Mouse (Mus musculus): ENCODE results near the gene Iqschfp. TPM values are rescaled to one million over a fixed set of nuclear protein-coding genes. Genes with fewer than 3 reads are reported as not detected.

Iqschfp gene
- polyA plus RNA-seq, 1 experiment = not detected

DNA sequence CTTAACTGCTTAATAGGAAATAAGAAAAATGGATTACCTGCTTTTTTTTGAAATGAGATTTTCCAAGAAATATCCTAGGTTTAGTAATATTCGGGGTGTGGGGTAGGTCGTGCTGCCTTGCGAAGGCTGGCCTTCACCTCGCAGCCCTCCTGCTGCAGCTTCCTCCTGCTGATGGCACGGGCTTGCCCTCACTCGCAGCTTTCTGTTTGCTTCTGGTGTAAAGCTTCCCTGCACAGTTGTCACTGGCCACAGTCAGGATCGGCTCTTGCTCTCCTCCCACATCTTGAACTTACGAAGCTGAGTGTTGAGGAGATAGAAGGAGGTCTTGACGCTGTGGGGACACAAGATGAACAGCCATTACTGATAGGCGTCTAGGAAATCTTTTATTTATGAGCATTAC is 712.4 kb downstream of the Iqschfp start:
- Histone ChIP-seq H3K4me1 (peaks cover 8% of the 10 kb centered on the region; the same call in 1 of the 2 replicates), H3K4me3 (replicated peaks) (no peak overlapping the region)
- TF ChIP-seq GATA1 (IDR thresholded peaks at IDR 0.05; ENCODE audit: borderline replicate concordance, low read length) (no peak), FLI1 (IDR thresholded peaks at IDR 0.05; ENCODE audit: low read length) (no peak)

DNA sequence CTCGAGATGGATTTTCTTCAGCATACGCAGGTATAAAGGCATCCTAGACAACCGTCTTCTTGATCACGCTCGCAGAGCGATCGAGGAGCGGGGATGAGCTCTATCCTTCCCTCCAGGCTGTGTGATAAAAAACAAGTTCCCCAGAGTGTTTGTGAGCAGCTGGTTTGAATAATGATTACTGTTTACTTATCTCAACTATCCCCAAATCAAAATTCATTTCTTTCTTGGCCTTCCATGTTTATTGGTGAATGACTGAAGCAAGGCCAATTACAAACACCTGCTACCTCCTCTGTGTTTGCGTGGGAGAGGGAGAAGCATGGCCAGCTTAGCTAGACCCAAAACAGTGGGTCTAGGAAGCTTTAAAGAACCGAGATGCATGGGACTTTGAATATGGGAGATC is 712.9 kb downstream of the Iqschfp start:
- TF ChIP-seq FLI1 (IDR thresholded peaks at IDR 0.05; ENCODE audit: low read length) = no peak
- TF ChIP-seq GATA1 (IDR thresholded peaks at IDR 0.05; ENCODE audit: borderline replicate concordance, low read length) = no peak
- Histone ChIP-seq H3K4me3 (replicated peaks) (no peak overlapping the region), H3K4me1 (peaks cover 8% of the 10 kb centered on the region; the same call in 1 of the 2 replicates), H3K36me3 (replicated peaks; ENCODE audit: low read length) (no peaks in the 10 kb centered on the region), H3K27me3 (replicated peaks) (peaks cover 9% of the 10 kb centered on the region), H3K9me3 (0 out of 2 replicates have a peak, but pooled peaks cover 6% of the 10 kb centered on the region)

More for the DNA sequence above, 712.4 kb downstream of the Iqschfp start:
- Histone ChIP-seq H3K27me3 (replicated peaks) (peaks cover 9% of the 10 kb centered on the region), H3K36me3 (replicated peaks; ENCODE audit: low read length) (no peaks in the 10 kb centered on the region), H3K9me3 (0 out of 2 replicates have a peak, but pooled peaks cover 6% of the 10 kb centered on the region)

DNA sequence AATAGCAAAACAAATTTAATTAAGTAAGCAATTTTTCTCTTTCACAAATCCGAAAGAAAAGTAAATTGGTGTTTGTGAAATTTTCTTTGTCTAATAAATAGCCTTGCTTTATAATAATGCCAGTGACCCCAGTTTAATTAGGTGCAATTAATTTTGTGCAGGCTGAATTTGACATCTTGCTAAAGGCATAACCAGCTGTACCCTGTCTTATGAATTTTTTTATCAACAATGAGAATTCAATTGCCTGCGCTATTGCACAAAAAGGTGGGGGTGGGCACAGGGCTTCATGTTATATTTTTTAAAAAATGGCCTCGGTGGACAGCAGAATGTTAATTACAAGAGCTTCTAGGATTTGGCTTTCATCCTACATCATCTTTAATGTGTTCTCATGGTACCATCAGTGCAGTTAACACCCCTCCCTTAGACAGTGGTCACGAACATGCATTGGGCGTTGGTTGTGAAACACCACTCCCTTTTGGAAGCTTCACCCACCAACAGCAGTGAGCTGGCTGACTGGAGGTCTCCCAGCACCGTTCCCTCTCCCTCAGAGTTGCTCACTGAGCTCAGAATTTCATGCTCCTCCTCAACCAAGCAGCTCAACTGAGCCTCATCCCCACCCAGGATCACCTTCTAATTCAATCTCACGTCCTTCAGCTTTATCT is 714.0 kb downstream of the Iqschfp start:
- H3K27me3 ChIP-seq (replicated peaks) = peaks cover 9% of the 10 kb centered on the region
- H3K4me1 ChIP-seq = peaks cover 13% of the 10 kb centered on the region
- H3K36me3 ChIP-seq (replicated peaks; ENCODE audit: low read length) = no peaks in the 10 kb centered on the region
- TF ChIP-seq GATA1 (IDR thresholded peaks at IDR 0.05; ENCODE audit: borderline replicate concordance, low read length) (no peak), FLI1 (IDR thresholded peaks at IDR 0.05; ENCODE audit: low read length) (no peak)
- H3K4me3 ChIP-seq (replicated peaks) = no peak overlapping the region
- H3K9me3 ChIP-seq = 0 out of 2 replicates have a peak, but pooled peaks cover 6% of the 10 kb centered on the region

DNA sequence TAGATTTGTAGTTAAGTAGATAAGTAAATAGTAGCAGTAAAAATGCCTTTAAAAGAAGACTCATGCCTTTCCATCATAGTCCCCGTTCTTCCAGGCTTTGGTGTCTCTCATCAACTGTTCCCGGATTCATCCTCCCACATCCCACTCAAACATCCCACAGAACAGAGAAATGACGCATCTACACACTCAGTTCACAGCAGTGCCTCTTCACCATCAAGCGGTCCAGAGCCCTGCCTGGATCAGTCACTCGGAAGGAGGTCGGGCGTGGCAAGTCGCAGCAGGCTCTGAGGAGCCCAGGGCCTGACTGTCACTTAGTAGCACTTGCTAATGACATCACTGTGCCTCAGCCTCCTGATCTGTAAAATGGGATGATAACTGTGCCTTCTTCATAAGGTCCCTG is 714.7 kb downstream of the Iqschfp start:
- Histone ChIP-seq H3K36me3 (replicated peaks; ENCODE audit: low read length) (no peaks in the 10 kb centered on the region), H3K4me3 (replicated peaks) (peak overlapping the region; percentile 6), H3K4me1 (peaks cover 17% of the 10 kb centered on the region), H3K9me3 (0 out of 2 replicates have a peak, but pooled peaks cover 6% of the 10 kb centered on the region), H3K27me3 (replicated peaks) (peaks cover 9% of the 10 kb centered on the region)
- TF ChIP-seq FLI1 (IDR thresholded peaks at IDR 0.05; ENCODE audit: low read length) = no peak
- no peak for TF ChIP-seq GATA1 (IDR thresholded peaks at IDR 0.05; ENCODE audit: borderline replicate concordance, low read length)

DNA sequence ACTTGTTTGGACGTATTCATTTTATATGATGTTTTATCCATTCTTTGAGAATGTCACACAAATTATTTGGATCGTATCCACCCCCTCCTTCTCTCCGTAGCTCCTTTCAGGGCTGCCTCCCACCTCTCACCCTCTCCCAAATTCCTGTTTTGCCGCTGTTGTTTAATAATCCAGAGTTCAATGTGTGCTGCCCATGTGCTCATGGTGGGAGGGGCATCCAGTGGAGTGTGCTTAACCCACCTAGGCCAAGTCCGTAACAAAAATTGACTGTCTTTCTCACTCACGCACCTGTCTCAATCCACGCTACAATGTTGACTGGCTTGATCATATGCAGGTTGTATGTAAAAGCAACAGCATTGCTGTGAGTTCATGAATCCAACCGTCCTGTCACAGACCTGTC is 715.3 kb downstream of the Iqschfp start:
- Histone ChIP-seq H3K9me3 (0 out of 2 replicates have a peak, but pooled peaks cover 6% of the 10 kb centered on the region), H3K4me3 (replicated peaks) (no peak overlapping the region), H3K27me3 (replicated peaks) (peaks cover 9% of the 10 kb centered on the region), H3K4me1 (peaks cover 17% of the 10 kb centered on the region), H3K36me3 (replicated peaks; ENCODE audit: low read length) (no peaks in the 10 kb centered on the region)
- TF ChIP-seq FLI1 (IDR thresholded peaks at IDR 0.05; ENCODE audit: low read length) (no peak), GATA1 (IDR thresholded peaks at IDR 0.05; ENCODE audit: borderline replicate concordance, low read length) (no peak)

DNA sequence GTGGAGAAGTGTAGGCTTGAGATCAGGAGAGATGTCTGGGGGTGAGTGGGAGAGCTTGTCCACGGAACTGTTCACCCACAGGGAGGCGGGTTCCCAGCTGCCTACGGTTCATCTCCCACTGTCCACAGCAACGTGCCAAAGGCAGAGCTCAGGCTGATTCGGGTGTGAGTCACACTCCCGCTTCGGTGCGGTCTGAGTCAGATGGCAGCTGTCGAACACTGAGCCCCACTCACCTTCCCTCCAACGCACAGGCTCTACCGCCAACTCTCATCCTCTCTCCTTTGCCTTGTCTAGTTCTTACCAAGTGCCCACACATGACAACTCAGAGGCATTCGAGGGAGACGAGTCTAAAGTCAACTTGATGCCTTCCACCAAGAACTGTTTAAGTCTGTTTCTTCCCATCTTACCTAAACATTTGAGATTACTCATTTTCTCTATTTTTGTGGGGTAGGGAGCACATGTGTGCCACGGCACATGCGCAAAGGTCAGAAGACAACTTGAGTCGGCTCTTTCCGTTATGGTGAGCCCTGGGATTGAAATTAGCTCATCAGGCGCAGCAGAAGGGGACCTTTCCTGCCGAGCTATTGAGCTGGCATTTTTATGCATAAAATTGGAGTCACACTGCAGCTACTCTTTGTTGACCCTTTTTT is 716.9 kb downstream of the Iqschfp start:
- Histone ChIP-seq H3K36me3 (replicated peaks; ENCODE audit: low read length) (no peaks in the 10 kb centered on the region), H3K4me1 (peaks cover 19% of the 10 kb centered on the region), H3K9me3 (0 out of 2 replicates have a peak, but pooled peaks cover 6% of the 10 kb centered on the region), H3K4me3 (replicated peaks) (no peak overlapping the region), H3K27me3 (replicated peaks) (peaks cover 9% of the 10 kb centered on the region)
- TF ChIP-seq GATA1 (IDR thresholded peaks at IDR 0.05; ENCODE audit: borderline replicate concordance, low read length) = no peak
- TF ChIP-seq FLI1 (IDR thresholded peaks at IDR 0.05; ENCODE audit: low read length) = no peak

DNA sequence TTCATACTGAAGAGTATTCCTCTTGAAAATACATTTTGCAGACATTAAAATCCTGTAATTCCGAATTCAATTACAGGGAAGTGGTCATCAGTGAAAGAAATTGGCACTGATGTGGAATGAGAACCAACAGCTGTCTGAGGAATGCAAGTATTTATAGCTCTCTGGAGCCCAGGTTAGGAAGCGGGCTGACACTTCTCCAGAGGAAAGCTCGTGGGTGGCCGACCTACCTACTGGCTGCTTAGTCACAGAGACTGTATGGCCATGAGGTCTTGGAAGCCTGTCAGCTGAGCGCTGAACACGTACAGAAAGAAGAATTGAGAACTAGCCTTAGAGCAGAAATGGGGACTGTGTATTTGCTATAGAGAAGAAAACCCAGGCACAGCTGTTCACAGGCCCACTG is 718.0 kb downstream of the Iqschfp start:
- H3K36me3 ChIP-seq (replicated peaks; ENCODE audit: low read length) = no peaks in the 10 kb centered on the region
- H3K4me1 ChIP-seq = peaks cover 28% of the 10 kb centered on the region
- 0 out of 2 replicates have a peak, but pooled peaks cover 6% of the 10 kb centered on the region for H3K9me3 ChIP-seq
- TF ChIP-seq FLI1 (IDR thresholded peaks at IDR 0.05; ENCODE audit: low read length) (no peak), GATA1 (IDR thresholded peaks at IDR 0.05; ENCODE audit: borderline replicate concordance, low read length) (no peak)
- H3K27me3 ChIP-seq (replicated peaks) = peaks cover 7% of the 10 kb centered on the region
- H3K4me3 ChIP-seq (replicated peaks) = no peak overlapping the region

DNA sequence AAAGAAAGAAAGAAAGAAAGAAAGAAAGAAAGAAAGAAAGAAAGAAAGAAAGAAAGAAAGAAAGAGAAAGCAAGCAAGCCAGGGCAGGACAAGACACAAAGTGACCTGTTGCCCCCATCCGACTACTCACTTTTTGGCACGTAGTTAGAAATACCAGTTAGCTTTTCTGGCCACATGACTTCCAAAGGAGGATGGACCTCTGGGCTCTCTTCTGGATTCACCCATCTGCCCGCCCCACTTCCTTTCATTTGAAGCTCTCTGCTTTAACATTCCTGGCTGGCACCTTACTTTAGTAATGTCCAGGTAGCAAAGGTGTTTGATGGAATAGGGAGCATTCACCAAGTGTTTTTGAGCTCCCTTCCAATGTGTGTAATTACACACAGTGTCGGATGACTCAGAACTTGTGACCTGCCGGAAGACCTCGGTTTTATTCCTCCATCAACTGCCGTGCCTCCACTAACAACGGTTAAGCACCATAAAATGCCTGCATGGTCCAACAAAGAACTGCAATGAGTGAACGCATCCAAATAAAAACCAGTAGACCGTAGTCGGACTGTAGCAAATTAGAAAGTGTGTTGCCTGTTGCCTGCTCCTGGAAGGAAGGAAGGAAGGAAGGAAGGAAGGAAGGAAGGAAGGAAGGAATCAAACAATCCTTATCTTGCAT is 718.7 kb downstream of the Iqschfp start:
- peaks cover 35% of the 10 kb centered on the region for H3K4me1 ChIP-seq
- peaks cover 7% of the 10 kb centered on the region for H3K27me3 ChIP-seq (replicated peaks)
- no peaks in the 10 kb centered on the region for H3K36me3 ChIP-seq (replicated peaks; ENCODE audit: low read length)
- no peak overlapping the region for H3K4me3 ChIP-seq (replicated peaks)
- no peak for TF ChIP-seq FLI1 (IDR thresholded peaks at IDR 0.05; ENCODE audit: low read length)
- TF ChIP-seq GATA1 (IDR thresholded peaks at IDR 0.05; ENCODE audit: borderline replicate concordance, low read length) = no peak
- 0 out of 2 replicates have a peak, but pooled peaks cover 6% of the 10 kb centered on the region for H3K9me3 ChIP-seq

DNA sequence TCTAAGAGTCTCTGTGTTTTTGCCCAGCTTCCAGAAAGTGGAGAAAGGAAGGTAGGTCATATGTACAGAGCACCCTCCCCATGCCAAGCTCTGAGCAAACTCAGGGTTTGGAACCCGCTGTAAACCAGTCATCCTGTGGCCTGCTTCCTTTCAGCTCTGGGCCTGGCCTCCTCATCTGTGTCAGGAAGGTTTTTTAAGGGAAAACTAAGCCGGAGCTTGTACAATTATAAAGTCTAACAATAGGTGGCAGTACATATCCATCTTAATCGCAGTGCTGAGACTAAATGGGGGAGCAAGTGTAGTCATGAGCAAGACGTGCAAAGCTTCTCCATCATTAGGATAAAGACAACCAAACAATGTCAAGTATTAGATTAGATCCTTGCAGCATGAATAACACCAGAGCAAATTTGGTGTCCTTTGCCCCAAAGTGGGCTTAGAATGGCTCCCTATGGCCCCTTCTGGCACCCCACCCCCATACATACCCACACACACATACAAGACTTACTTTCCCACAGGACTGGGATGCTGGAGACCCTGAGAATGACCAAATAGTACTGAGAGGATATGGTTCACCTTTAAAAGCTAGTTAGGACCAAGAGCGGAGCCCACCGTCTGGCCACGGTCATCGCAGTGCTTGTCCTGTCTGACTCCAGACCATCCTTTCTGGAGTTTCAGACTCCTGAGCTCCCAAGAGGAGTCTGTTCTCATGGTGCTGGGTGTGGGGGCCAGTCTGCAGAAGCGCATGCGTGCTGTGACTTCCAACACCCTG is 723.2 kb downstream of the Iqschfp start:
- Histone ChIP-seq H3K27me3 (replicated peaks) (peaks cover 6% of the 10 kb centered on the region), H3K36me3 (replicated peaks; ENCODE audit: low read length) (peaks cover 6% of the 10 kb centered on the region), H3K4me1 (peaks cover 55% of the 10 kb centered on the region), H3K9me3 (no peaks in the 10 kb centered on the region), H3K4me3 (replicated peaks) (no peak overlapping the region)
- no peak for TF ChIP-seq FLI1 (IDR thresholded peaks at IDR 0.05; ENCODE audit: low read length)
- TF ChIP-seq GATA1 (IDR thresholded peaks at IDR 0.05; ENCODE audit: borderline replicate concordance, low read length) = no peak

All from megakaryocyte, embryonic 14.5 days (primary cell).